Mouse (Mus musculus) spleen, adult 2 months (tissue): ENCODE results near the gene Hoxb6.

Source experiments
- CTCF ChIP-seq: fragments of 200-500 bp; IDR thresholded peaks from 2 replicates; pipeline ENCODE4 v1.5.1; 2011; ENCODE audit warnings: mild to moderate bottlenecking, inconsistent platforms; ENCODE audit not compliant: insufficient read depth, insufficient read length, insufficient replicate concordance; ENCODE audit errors: extremely low read depth
- POLR2A ChIP-seq: fragments of 200-500 bp; IDR thresholded peaks from 2 replicates; pipeline ENCODE4 v1.6.1; 2011; ENCODE audit warnings: low read depth, low read length, inconsistent platforms

DNA sequence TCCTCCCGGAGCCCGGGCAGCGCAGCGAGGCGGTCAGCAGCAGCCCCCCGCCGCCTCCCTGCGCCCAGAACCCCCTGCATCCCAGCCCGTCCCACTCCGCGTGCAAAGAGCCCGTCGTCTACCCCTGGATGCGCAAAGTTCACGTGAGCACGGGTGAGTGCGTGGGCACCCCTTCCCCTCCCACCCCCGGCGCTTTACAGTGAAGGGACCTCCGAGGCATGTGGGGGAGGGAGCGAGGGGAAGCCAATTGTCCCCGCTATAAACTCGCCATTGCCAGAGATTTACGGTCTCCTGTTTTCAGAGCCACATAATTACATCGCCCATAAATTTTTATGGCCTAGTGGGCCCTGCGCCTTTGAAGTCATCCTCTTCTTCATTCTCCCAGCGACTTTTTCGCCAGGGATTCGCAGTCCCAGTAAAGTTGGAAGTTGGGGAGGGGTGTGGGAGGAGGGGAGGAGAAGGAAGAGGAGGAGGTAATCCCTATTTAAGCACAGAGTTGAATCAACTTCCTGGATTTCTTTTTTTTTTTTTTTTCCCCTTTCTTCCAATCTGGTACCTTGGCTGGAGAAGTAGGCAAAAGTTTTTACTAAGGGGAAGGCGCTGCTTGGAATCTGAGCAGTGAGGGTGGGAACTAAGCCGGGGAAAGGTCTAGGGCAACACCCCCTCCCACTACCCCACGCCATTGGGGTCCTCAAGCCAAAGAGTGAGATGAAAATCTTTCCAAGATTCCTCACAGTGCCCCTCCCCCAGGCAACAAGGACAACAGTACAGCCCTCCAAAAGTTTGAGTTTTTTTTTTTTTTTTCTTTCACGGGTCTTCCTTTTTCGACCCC, 27.0 kb downstream of the Hoxb6 start:
- no peak for TF ChIP-seq CTCF
- no peak for TF ChIP-seq POLR2A
